Mouse (Mus musculus) lung, adult 2 months (tissue): ENCODE data around the gene Plcb3. TPM values are rescaled to one million over a fixed set of nuclear protein-coding genes. Genes with fewer than 3 reads are reported as not detected.

Experiments used
- DNase-seq: peaks from one replicate; pipeline ENCODE4 v3.0.0; 2022
- H3K4me1 ChIP-seq: fragments of 200-500 bp; 2 replicates; pipeline ENCODE4 v1.6.1; 2011; ENCODE audit warnings: low read length; ENCODE audit not compliant: control insufficient read depth, insufficient read depth
- H3K4me3 ChIP-seq: fragments of 200-500 bp; replicated peaks from 2 replicates; pipeline ENCODE3; 2011; ENCODE audit warnings: low read depth, mild to moderate bottlenecking, control low read depth, low read length; ENCODE audit errors: extremely low read depth
- CTCF ChIP-seq: fragments of 200-500 bp; IDR thresholded peaks from 2 replicates; pipeline ENCODE4 v1.5.1; 2011; ENCODE audit warnings: mild to moderate bottlenecking, low read length, control low read depth; ENCODE audit not compliant: insufficient read depth
- POLR2A ChIP-seq: fragments of 200-500 bp; IDR thresholded peaks from 2 replicates; pipeline ENCODE4 v1.6.1; 2011; ENCODE audit warnings: low read depth, mild to moderate bottlenecking, control low read depth, low read length, borderline replicate concordance; ENCODE audit errors: extremely low read depth
- WGBS: fragments of 180-500 bp; shearing (Covaris S2); methylation state at CpG from one replicate; pipeline ENCODE4 v1.1.7; 2018; 5-methylcytosine and 5-hydroxymethylcytosine counted together
- polyA plus RNA-seq: library from polyadenylated mRNA; depleted of rRNA; stranded (reverse); fragments of >200 nt; gene quantifications from 2 replicates; pipeline ENCODE4 v1.2.3, GENCODE M21; 2012

Plcb3 gene
- polyA plus RNA-seq, 1 experiment, result 124 TPM

- H3K4me1 ChIP-seq, result peaks cover 22% of the 10 kb centered on the region
- H3K4me3 ChIP-seq, result no peak overlapping the region
- 89% methylated on average over 6 of the region's 6 CpGs for WGBS
- TF ChIP-seq POLR2A, result no peak
- no peak for TF ChIP-seq CTCF
- no peak for DNase-seq
These were observed 14.4 kb upstream of the Plcb3 start for GRCm38 (mm10) chr19:6990712-6991111.

- DNase-seq, result no peak
- 75% methylated on average over 8 of the region's 8 CpGs for WGBS
- no peak for TF ChIP-seq POLR2A
- no peak for TF ChIP-seq CTCF
- H3K4me3 ChIP-seq, result no peak overlapping the region
- H3K4me1 ChIP-seq, result peaks cover 16% of the 10 kb centered on the region
These were observed 13.0 kb upstream of the Plcb3 start for GRCm38 (mm10) chr19:6989251-6989650.

- 3% methylated on average over 8 of the region's 8 CpGs for WGBS
- TF ChIP-seq POLR2A (no peak), CTCF (no peak)
These were observed 11.6 kb upstream of the Plcb3 start for GRCm38 (mm10) chr19:6987904-6988285.

GRCm38 (mm10) chr19:6987061-6987903 lies 11.0 kb upstream of the Plcb3 start, which contains the start of gene Vegfb:
Gene Vegfb (minus strand): TSS chr19:6987651.
- TF ChIP-seq CTCF (no peak), POLR2A (no peak)
- peak; percentile 75 for DNase-seq
- H3K4me1 ChIP-seq, result peaks cover 13% of the 10 kb centered on the region
- under 1% methylated on average over 82 of the region's 85 CpGs for WGBS
- H3K4me3 ChIP-seq, result peak within 1 kb of the TSS; percentile 86

More at GRCm38 (mm10) chr19:6987904-6988285, 11.6 kb upstream of the Plcb3 start:
- Histone ChIP-seq H3K4me1 (peaks cover 14% of the 10 kb centered on the region), H3K4me3 (peak overlapping the region; percentile 86)
- DNase-seq, result no peak

GRCm38 (mm10) chr19:6985951-6986708 lies 9.9 kb upstream of the Plcb3 start:
- WGBS, result 82% methylated on average over 10 of the region's 10 CpGs
- peaks cover 9% of the 10 kb centered on the region for H3K4me1 ChIP-seq
- no peak overlapping the region for H3K4me3 ChIP-seq
- no peak for DNase-seq
- TF ChIP-seq CTCF (no peak), POLR2A (no peak)

- Histone ChIP-seq H3K4me1 (peaks cover 9% of the 10 kb centered on the region), H3K4me3 (no peak overlapping the region)
- 88% methylated on average over 19 of the region's 19 CpGs for WGBS
- TF ChIP-seq POLR2A, result no peak
- TF ChIP-seq CTCF, result no peak
- no peak for DNase-seq
These were observed 9.0 kb upstream of the Plcb3 start for GRCm38 (mm10) chr19:6985300-6985699.

GRCm38 (mm10) chr19:6983621-6984020 lies 7.4 kb upstream of the Plcb3 start:
- H3K4me1 ChIP-seq, result peaks cover 12% of the 10 kb centered on the region
- TF ChIP-seq CTCF, result no peak
- no peak for TF ChIP-seq POLR2A
- 95% methylated on average over 5 of the region's 5 CpGs for WGBS
- no peak overlapping the region for H3K4me3 ChIP-seq
- DNase-seq, result no peak

- 87% methylated on average over 4 of the region's 4 CpGs for WGBS
- no peak overlapping the region for H3K4me3 ChIP-seq
- no peak for DNase-seq
- no peak for TF ChIP-seq POLR2A
- no peak for TF ChIP-seq CTCF
- peaks cover 5% of the 10 kb centered on the region for H3K4me1 ChIP-seq
These were observed 5.2 kb upstream of the Plcb3 start for GRCm38 (mm10) chr19:6981465-6981864.

GRCm38 (mm10) chr19:6980381-6981093 lies 4.3 kb upstream of the Plcb3 start, which contains the start of gene Fkbp2:
Gene Fkbp2 (minus strand): TSS chr19:6980501.
- Histone ChIP-seq H3K4me3 (peak within 1 kb of the TSS; percentile 83), H3K4me1 (peaks cover 14% of the 10 kb centered on the region)
- TF ChIP-seq POLR2A (peak; percentile 98), CTCF (no peak)
- peak; percentile 99 for DNase-seq
- 1% methylated on average over 38 of the region's 38 CpGs for WGBS
